21 mouse cellular contexts compared by ENCODE assay signal in genomic region chr11:3416399-3416798, GRCm38 (mm10). TPM values are rescaled to one million over a fixed set of nuclear protein-coding genes. Genes with fewer than 3 reads are reported as not detected.
A peak's percentile ranks its signal among the peaks of the same experiment; 100 is the strongest.
DNase-seq lines count a peak whose midpoint lies in the region; ATAC-seq lines count a peak whose summit lies in the region.
"Had no signal": no experiment of that assay in that cellular context is flagged by ENCODE, and none has a peak within 500 bp of the region (broad histone marks: within the 10 kb centered on the region; RNA-seq: fewer than 3 reads in every experiment).

No protein-coding gene starts in this region.

- no peak for DNase-seq in frontal cortex, postnatal 10 days (ENCODE audit: low spot score in 2 of 2)
- DNase-seq in brain, adult 2 months (ENCODE audit: low read depth, low spot score), result peak; percentile 34
- peak; percentile 85 for DNase-seq in fat pad, adult 2 months (ENCODE audit: extremely low read depth, low read depth, low spot score)
- peak; percentile 79 for DNase-seq in gonadal fat pad, adult 2 months (ENCODE audit: low read depth)
- DNase-seq in thymus, postnatal 0 days (ENCODE audit: low spot score), result no peak
- no peak for DNase-seq in lung, postnatal 4 days
- no peak for DNase-seq in thymus, postnatal 4 days
- DNase-seq: adrenal gland, adult 2 months; adrenal gland, adult 8-10 months; adrenal gland, postnatal 10 days; adrenal gland, postnatal 14 days; adrenal gland, postnatal 25 days; adrenal gland, postnatal 36 days; B cell, adult 2 months; cerebellum, adult 11 months; cerebellum, adult 11-12 months; cerebellum, adult 18-20 months had no signal

- peak; percentile 57 for ATAC-seq in frontal cortex, adult (ENCODE audit: low TSS enrichment)
- ATAC-seq: activated CD4-positive, CD25-positive, alpha-beta regulatory T cell, adult 4 months; CD4-positive, CD25-positive, alpha-beta regulatory T cell, adult 4 months; Patski had no signal

RNA-seq across cellular contexts. Expression of gene Limk2, which starts 7.4 kb away (rescaled TPM):
- polyA plus RNA-seq in gonadal fat pad, adult 2 months (2012; rRNA removed), result 71.3 and 75.6 TPM in 2 replicates
- polyA plus RNA-seq in thymus, postnatal 0 days (2015; fragmentation: Nextera tagmentation; extraction: Ambion mirVana), result 46.8 and 47.0 TPM in 2 replicates

RNA-seq across cellular contexts. Expression of gene Rnf185, which starts 35.8 kb away (rescaled TPM):
- polyA plus RNA-seq in gonadal fat pad, adult 2 months (2012; rRNA removed), result 39.3 and 39.5 TPM in 2 replicates
- 17.2 and 17.4 TPM in 2 replicates for polyA plus RNA-seq in thymus, postnatal 0 days (2015; fragmentation: Nextera tagmentation; extraction: Ambion mirVana)

Comparison
In these comparisons a context has a peak if more than half of its experiments do, and no peak if none do; other contexts are left out.
1. DNase-seq: peak in brain, adult 2 months (single experiment), fat pad, adult 2 months (single experiment) and gonadal fat pad, adult 2 months (single experiment); none in frontal cortex, postnatal 10 days (0 of 2), thymus, postnatal 0 days (single experiment), lung, postnatal 4 days (0 of 2) and thymus, postnatal 4 days (single experiment).